Mouse (Mus musculus) erythroblast, embryonic 14.5 days (primary cell): Measurements from ENCODE around the gene 4931406P16Rik. TPM values are rescaled to one million over a fixed set of nuclear protein-coding genes. Genes with fewer than 3 reads are reported as not detected.

Experiments
- H3K27me3 ChIP-seq: 2 replicates; pipeline ENCODE4 v1.6.1; 2012; ENCODE audit warnings: inconsistent platforms; ENCODE audit not compliant: control insufficient read depth
- H3K36me3 ChIP-seq: 2 replicates; pipeline ENCODE4 v1.6.1; 2012; ENCODE audit warnings: mild to moderate bottlenecking, inconsistent platforms; ENCODE audit not compliant: control insufficient read depth
- H3K4me1 ChIP-seq: 2 replicates; pipeline ENCODE4 v1.6.1; 2012; ENCODE audit warnings: inconsistent platforms; ENCODE audit not compliant: control insufficient read depth
- H3K4me3 ChIP-seq: replicated peaks from 2 replicates; pipeline ENCODE3; 2012; ENCODE audit warnings: moderate library complexity, mild to moderate bottlenecking, inconsistent platforms
- H3K9me3 ChIP-seq: 2 replicates; pipeline ENCODE4 v1.6.1; 2012; ENCODE audit warnings: low read length, inconsistent platforms, mixed read lengths; ENCODE audit not compliant: control insufficient read depth
- GATA1 ChIP-seq: IDR thresholded peaks from 2 replicates; pipeline ENCODE4 v1.6.1; 2012; ENCODE audit warnings: low read length, inconsistent platforms, mixed read lengths
- TAL1 ChIP-seq: IDR thresholded peaks from 3 replicates; pipeline ENCODE4 v1.6.1; 2012; ENCODE audit warnings: low read length, inconsistent platforms, mixed read lengths
- polyA plus RNA-seq: library from polyadenylated mRNA; stranded (reverse); fragments of >175 nt; gene quantifications from 2 replicates; pipeline ENCODE4 v1.2.3, GENCODE M21; 2012

4931406P16Rik gene
- polyA plus RNA-seq, 1 experiment, result 3.3 TPM

DNA sequence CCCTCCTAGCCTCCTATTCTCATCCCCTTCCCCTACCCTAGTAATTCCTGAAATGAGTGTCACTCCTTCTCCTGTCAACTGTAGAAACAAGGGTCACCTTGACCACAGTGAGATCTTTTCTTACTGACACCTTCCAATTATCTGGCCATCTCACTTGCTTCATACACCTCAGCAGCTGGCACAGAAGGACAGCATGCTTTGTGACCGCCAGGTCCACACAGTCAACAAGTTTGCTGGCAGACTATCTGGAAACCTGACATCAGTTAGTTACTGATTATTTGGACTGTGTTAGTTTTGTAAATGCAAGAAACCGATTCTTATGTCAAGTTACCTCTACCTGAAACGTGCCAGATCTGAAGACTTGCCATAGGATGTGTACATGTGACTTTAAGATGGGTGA, 17.2 kb downstream of the 4931406P16Rik start:
- no peak for TF ChIP-seq TAL1
- no peak for TF ChIP-seq GATA1
- Histone ChIP-seq H3K36me3 (peaks cover 18% of the 10 kb centered on the region), H3K27me3 (no peaks in the 10 kb centered on the region), H3K4me3 (no peak overlapping the region), H3K9me3 (no peaks in the 10 kb centered on the region), H3K4me1 (peaks cover 3% of the 10 kb centered on the region)

DNA sequence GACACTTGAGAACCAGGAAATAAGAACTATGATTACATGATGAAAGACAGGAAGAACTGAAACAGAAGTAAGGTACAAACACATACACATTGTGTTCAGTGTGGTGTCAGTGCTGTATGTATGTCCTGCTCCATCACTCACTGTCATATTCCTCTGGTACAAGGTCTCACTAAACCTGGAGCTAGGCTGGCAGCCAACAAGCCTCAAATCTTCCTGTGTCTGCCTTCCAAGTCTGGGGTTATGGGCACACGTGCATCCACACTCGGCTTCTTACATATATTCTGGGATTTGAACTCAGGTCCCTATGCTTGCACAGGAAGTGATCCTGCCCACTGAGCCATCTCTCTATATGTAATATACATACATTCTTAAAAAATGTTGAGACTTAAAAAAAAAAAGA, 20.7 kb downstream of the 4931406P16Rik start:
- Histone ChIP-seq H3K4me1 (peaks cover 1% of the 10 kb centered on the region; the same call in 1 of the 2 replicates), H3K4me3 (no peak overlapping the region), H3K36me3 (peaks cover 13% of the 10 kb centered on the region), H3K27me3 (no peaks in the 10 kb centered on the region), H3K9me3 (no peaks in the 10 kb centered on the region)
- TF ChIP-seq TAL1 (no peak), GATA1 (no peak)

DNA sequence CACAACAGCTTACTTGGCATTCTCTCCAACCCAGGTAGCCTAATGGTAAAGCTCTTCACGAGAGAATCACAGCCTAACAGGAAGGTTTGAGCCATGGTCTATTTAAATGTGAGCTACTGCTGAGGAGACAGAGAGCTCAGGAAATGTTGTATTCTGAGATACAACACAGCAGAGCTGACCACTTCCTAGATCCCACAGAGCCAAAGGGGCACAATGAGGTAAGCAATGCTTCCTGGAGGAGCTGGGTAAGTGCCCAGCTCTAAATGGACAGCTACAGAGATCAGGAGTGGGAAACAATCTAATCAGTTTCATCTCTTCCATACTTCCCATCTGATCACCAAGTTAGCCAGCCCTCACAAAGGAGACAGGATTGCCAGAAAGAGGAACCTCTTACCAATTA, 22.1 kb downstream of the 4931406P16Rik start:
- Histone ChIP-seq H3K4me3 (no peak overlapping the region), H3K27me3 (no peaks in the 10 kb centered on the region), H3K9me3 (no peaks in the 10 kb centered on the region), H3K4me1 (peaks cover 1% of the 10 kb centered on the region; the same call in 1 of the 2 replicates), H3K36me3 (peaks cover 16% of the 10 kb centered on the region)
- TF ChIP-seq TAL1, result no peak
- no peak for TF ChIP-seq GATA1

DNA sequence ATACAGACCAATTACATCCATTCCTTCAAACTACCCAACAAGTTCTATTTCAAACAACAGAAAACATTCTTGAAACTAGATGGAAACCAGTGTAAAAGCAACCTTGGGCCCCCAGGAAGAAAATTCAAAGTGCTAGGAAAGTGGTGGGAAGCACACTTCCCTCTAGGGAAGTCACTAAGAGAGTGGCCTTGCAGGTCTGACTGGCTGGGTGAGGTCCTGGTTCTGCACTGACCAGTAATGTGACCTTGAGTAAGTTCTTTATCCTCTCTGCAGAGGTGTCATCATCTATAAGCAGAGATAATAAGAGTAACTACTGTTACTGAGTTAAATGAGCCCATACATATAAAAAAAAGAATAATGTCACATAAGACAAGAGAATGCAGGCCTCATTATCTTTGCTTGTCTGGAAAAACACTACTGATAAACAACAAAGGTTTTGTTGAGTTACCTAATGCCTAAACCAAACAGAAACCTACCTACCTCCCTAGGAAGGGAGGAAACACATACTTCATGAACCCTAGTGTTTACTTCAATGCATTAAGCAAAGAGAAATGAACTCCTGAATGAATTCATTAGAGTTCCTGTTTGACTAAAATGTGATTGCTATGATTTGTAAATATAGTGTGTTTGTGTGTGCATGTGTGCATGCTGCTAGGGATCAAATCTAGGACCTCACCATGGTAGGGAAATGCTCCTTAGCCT, 22.8 kb downstream of the 4931406P16Rik start:
- H3K4me3 ChIP-seq, result no peak overlapping the region
- no peaks in the 10 kb centered on the region for H3K9me3 ChIP-seq
- H3K36me3 ChIP-seq, result peaks cover 17% of the 10 kb centered on the region
- no peak for TF ChIP-seq TAL1
- no peak for TF ChIP-seq GATA1
- peaks cover 1% of the 10 kb centered on the region; the same call in 1 of the 2 replicates for H3K4me1 ChIP-seq
- no peaks in the 10 kb centered on the region for H3K27me3 ChIP-seq

DNA sequence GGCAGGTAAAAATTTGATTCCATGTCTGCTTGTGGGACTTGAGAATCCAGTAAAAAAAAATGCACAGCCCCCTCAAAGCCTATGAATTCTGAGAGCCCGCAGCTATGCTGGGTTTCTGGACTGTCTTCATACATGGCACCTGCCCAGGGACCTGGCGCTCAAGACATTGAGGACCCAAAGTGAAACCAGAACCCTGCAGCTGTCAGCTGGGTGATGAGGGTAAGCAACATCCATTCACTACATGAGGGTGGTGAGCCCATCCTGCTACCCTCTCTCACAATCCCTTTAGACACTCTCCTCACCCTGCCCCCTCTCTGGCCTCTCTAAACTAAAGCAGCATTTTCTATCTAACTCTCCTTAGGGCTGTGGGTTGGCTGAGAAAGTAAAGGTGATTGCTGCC, 35.7 kb downstream of the 4931406P16Rik start:
- no peak for TF ChIP-seq TAL1
- TF ChIP-seq GATA1, result no peak
- Histone ChIP-seq H3K4me1 (no peaks in the 10 kb centered on the region), H3K9me3 (no peaks in the 10 kb centered on the region), H3K4me3 (no peak overlapping the region), H3K36me3 (peaks cover 50% of the 10 kb centered on the region), H3K27me3 (no peaks in the 10 kb centered on the region)

DNA sequence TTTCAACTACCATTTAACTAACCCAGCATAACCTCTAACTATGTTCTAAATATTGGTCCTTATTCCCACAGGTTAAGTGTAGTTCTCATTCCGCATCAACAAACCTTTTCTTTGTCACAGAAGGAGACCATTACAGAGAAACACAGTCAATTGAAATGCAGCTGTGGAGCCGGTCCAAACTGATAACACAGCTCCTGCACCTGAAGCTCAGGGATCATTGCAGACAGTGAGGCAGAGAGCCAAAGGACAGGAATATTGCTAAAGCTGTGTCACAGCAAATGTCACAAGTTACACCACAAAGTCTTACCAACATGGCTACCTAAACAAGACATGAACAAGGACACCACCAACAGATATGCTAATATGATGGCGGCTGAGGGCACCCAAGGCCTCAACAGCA, 37.3 kb downstream of the 4931406P16Rik start:
- peaks cover 42% of the 10 kb centered on the region for H3K36me3 ChIP-seq
- no peak for TF ChIP-seq GATA1
- no peak for TF ChIP-seq TAL1

DNA sequence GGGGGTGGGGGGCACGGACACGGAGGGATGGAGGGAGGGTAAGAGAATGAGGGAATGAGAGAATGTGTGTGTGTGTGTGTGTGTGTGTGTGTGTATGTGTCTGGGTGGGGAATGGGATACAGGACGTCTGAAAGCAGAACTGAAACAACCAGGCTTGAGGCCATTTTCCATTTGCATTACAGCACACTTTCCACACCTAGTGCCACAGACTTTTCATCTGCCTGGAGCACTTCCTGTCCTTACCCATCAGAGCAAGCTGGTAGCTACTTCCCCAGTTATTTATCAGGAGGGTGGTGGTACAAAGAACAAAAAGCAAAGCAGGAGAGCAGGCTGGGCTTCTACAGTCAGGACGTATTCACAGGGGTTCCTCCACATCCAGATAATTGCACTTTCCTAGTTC, 40.9 kb downstream of the 4931406P16Rik start:
- TF ChIP-seq GATA1 (no peak), TAL1 (no peak)
- no peaks in the 10 kb centered on the region for H3K9me3 ChIP-seq
- H3K4me3 ChIP-seq, result no peak overlapping the region
- H3K36me3 ChIP-seq, result peaks cover 16% of the 10 kb centered on the region
- H3K27me3 ChIP-seq, result no peaks in the 10 kb centered on the region
- H3K4me1 ChIP-seq, result peaks cover 4% of the 10 kb centered on the region

More for the DNA sequence above, 37.3 kb downstream of the 4931406P16Rik start:
- Histone ChIP-seq H3K4me3 (no peak overlapping the region), H3K27me3 (no peaks in the 10 kb centered on the region), H3K4me1 (no peaks in the 10 kb centered on the region), H3K9me3 (no peaks in the 10 kb centered on the region)

DNA sequence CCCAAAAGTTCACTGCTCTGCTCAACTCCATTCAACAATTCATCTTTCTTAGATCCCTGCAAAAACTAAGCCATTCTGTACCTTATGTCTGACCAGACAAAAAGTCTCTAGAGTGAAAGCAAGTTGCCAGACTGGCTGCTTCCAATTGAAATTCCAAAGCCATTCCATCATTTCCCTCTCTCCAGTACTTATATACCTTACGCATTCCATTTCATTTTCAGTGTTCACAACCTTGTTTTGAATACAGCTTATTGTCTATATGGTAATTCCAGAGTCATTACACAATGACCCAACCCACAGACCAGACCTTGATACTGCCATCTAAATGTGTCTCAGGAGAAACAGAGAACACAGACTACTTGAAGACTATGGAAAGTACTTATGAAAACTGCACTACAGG, 44.9 kb downstream of the 4931406P16Rik start:
- H3K9me3 ChIP-seq, result no peaks in the 10 kb centered on the region
- H3K4me1 ChIP-seq, result peaks cover 18% of the 10 kb centered on the region
- H3K4me3 ChIP-seq, result no peak overlapping the region
- H3K36me3 ChIP-seq, result peaks cover 20% of the 10 kb centered on the region
- H3K27me3 ChIP-seq, result no peaks in the 10 kb centered on the region
- TF ChIP-seq TAL1, result no peak
- no peak for TF ChIP-seq GATA1

DNA sequence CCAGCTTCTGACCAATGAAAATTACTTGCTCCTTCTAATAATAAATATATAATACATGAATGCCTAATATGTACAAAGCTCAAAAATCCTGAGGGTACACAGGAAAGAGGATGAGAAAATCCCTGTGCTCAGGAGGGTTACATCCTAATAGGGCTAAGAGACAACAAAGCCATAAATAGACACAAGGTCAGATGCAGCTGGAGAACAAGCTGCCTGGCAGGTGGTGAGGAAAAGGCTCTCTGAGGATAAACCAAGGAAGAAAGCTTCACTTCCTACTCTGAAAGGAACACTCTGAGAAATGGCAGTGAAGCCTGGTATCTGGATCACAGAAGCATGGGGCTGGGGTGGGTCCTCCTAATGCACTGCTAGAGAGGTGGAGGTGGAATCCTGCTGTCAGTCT, 46.9 kb downstream of the 4931406P16Rik start:
- no peak for TF ChIP-seq GATA1
- TF ChIP-seq TAL1, result no peak
- Histone ChIP-seq H3K9me3 (no peaks in the 10 kb centered on the region), H3K4me1 (peaks cover 18% of the 10 kb centered on the region), H3K36me3 (peaks cover 37% of the 10 kb centered on the region), H3K27me3 (no peaks in the 10 kb centered on the region), H3K4me3 (no peak overlapping the region)

DNA sequence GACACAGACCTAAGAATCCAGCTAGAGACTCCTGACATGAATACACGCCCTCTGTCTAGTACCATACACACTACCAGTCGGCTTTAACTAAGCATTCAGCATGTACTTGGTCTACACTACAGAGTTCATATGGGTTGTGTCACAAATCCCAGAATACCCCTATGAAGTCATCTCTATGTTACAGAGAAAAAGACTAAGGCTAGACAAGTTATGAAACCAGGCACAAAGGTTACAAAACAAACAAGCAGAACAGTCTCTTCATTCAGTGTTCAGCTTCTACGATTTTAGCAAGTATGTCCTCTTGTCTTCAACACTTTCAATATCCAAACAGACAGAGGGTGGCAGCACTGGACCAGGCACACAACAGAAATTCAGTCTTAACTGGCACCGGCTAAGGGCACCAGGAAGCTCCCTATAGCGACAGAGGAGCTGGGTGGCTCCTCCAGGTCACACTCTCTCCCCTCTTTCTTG, 47.4 kb downstream of the 4931406P16Rik start:
- Histone ChIP-seq H3K4me1 (peaks cover 18% of the 10 kb centered on the region), H3K36me3 (peaks cover 42% of the 10 kb centered on the region), H3K4me3 (no peak overlapping the region), H3K9me3 (no peaks in the 10 kb centered on the region), H3K27me3 (no peaks in the 10 kb centered on the region)
- no peak for TF ChIP-seq TAL1
- TF ChIP-seq GATA1, result no peak
